Mouse (Mus musculus) heart, embryonic 11.5 days (tissue): Measurements from ENCODE around the gene Tnfrsf9. TPM values are rescaled to one million over a fixed set of nuclear protein-coding genes. Genes with fewer than 3 reads are reported as not detected.

Experiments used
- ATAC-seq: fragments of 200-750 bp; cut with Nextera tagmentation; replicated peaks from 2 replicates; pipeline ENCODE4 v1.8.0; 2017; ENCODE audit warnings: moderate library complexity; ENCODE audit not compliant: insufficient number of reproducible peaks, low FRiP score, low TSS enrichment
- H3K27ac ChIP-seq: fragments of 300-500 bp; sonication (generic); 2 replicates; pipeline ENCODE4 v1.5.1; 2014; ENCODE audit warnings: mild to moderate bottlenecking, low read depth, low read length
- H3K27me3 ChIP-seq: fragments of 300-500 bp; sonication (generic); 2 replicates; pipeline ENCODE4 v1.6.1; 2014; ENCODE audit warnings: mild to moderate bottlenecking, low read length, mixed read lengths; ENCODE audit not compliant: control insufficient read depth, insufficient read depth
- H3K36me3 ChIP-seq: fragments of 300-500 bp; sonication (generic); 2 replicates; pipeline ENCODE4 v1.6.1; 2014; ENCODE audit warnings: mild to moderate bottlenecking, low read length, moderate library complexity, mixed read lengths; ENCODE audit not compliant: control insufficient read depth, insufficient read depth
- H3K4me1 ChIP-seq: fragments of 300-500 bp; sonication (generic); 2 replicates; pipeline ENCODE4 v1.6.1; 2014; ENCODE audit warnings: low read length; ENCODE audit not compliant: control insufficient read depth, insufficient read depth
- H3K4me2 ChIP-seq: fragments of 300-500 bp; sonication (generic); 2 replicates; pipeline ENCODE4 v1.6.1; 2014; ENCODE audit warnings: mild to moderate bottlenecking, moderate library complexity
- H3K4me3 ChIP-seq: fragments of 300-500 bp; sonication (generic); 2 replicates; pipeline ENCODE4 v1.5.1; 2014; ENCODE audit warnings: low read depth, low read length
- H3K9ac ChIP-seq: fragments of 300-500 bp; sonication (generic); 2 replicates; pipeline ENCODE4 v1.6.1; 2014; ENCODE audit warnings: mild to moderate bottlenecking, low read depth, low read length, moderate library complexity
- H3K9me3 ChIP-seq: fragments of 300-500 bp; sonication (generic); replicated peaks from 2 replicates; pipeline ENCODE4 v1.6.1; 2016; ENCODE audit warnings: low read length; ENCODE audit not compliant: control insufficient read depth
- WGBS: fragments of 180-500 bp; shearing (Covaris S2); extraction: QIAGEN DNeasy Blood & Tissue Kit; methylation state at CpG from one replicate; pipeline ENCODE4 v1.1.7; 2014; ENCODE audit not compliant: insufficient replicate concordance; 5-methylcytosine and 5-hydroxymethylcytosine counted together
- polyA plus RNA-seq: library from polyadenylated mRNA; unstranded; fragments of >200 nt; fragmentation: Nextera tagmentation; extraction: Ambion mirVana; gene quantifications from 2 replicates; pipeline ENCODE4 v1.2.1, GENCODE M21; 2014

Tnfrsf9 gene
- polyA plus RNA-seq, 1 experiment from 2014 or later: 0.29 TPM

GRCm38 (mm10) chr4:150913743-150914142, 619 bp upstream of the Tnfrsf9 start:
- Histone ChIP-seq H3K36me3 (no peaks in the 10 kb centered on the region), H3K27me3 (no peaks in the 10 kb centered on the region), H3K27ac (peak overlapping the region; percentile 82), H3K4me3 (peak overlapping the region; percentile 71), H3K4me2 (peak overlapping the region; percentile 69), H3K4me1 (peaks cover 8% of the 10 kb centered on the region), H3K9me3 (no peaks in the 10 kb centered on the region), H3K9ac (peak overlapping the region; percentile 83)
- ATAC-seq: no peak
- 20% methylated on average over 12 of the region's 12 CpGs for WGBS

- Histone ChIP-seq H3K9ac (peak overlapping the region; percentile 83), H3K27me3 (no peaks in the 10 kb centered on the region), H3K9me3 (no peaks in the 10 kb centered on the region), H3K4me3 (peak overlapping the region; percentile 71), H3K36me3 (no peaks in the 10 kb centered on the region), H3K4me1 (peaks cover 8% of the 10 kb centered on the region), H3K27ac (peak overlapping the region; percentile 82; the same call in 1 of the 2 replicates), H3K4me2 (peak overlapping the region; percentile 69)
- ATAC-seq: no peak
- WGBS: 54% methylated on average over 10 of the region's 10 CpGs
These were observed 982 bp downstream of the Tnfrsf9 start for GRCm38 (mm10) chr4:150915181-150915906.

- no peak for ATAC-seq
- Histone ChIP-seq H3K27me3 (no peaks in the 10 kb centered on the region), H3K4me2 (no peak overlapping the region), H3K4me1 (peaks cover 8% of the 10 kb centered on the region), H3K9ac (no peak overlapping the region), H3K9me3 (no peaks in the 10 kb centered on the region), H3K36me3 (no peaks in the 10 kb centered on the region), H3K27ac (no peak overlapping the region), H3K4me3 (no peak overlapping the region)
- 61% methylated on average over 8 of the region's 8 CpGs for WGBS
These were observed 3.1 kb downstream of the Tnfrsf9 start for GRCm38 (mm10) chr4:150917336-150918027.

DNA sequence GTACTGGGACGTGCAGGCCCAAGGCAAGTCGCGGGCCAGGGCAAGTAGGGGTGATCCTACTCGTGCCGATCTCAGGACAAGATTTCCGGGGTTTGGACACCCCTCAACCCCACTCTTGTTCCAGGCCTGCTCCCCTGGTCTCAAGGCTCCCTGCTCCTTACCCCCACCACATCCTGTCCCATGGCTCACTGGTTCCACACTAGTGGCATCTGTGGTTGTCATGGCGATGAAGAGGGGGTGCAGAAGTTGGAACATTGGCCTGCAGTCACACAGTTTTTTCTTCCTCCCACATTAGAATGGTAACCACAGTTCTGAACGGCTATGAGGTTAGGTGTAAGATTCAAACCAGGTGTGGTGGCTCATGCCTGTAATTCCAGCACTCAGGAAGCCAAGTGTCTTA, 6.8 kb downstream of the Tnfrsf9 start:
- H3K9me3 ChIP-seq: no peaks in the 10 kb centered on the region; the same call in 1 of the 2 replicates
- no peak overlapping the region for H3K9ac ChIP-seq
- WGBS: 85% methylated on average over 8 of the region's 8 CpGs
- H3K27ac ChIP-seq: no peak overlapping the region
- no peaks in the 10 kb centered on the region for H3K4me1 ChIP-seq
- H3K4me2 ChIP-seq: no peak overlapping the region
- H3K36me3 ChIP-seq: no peaks in the 10 kb centered on the region
- ATAC-seq: 0 out of 2 replicates have a peak, but pooled peaks have one; percentile 15
- H3K27me3 ChIP-seq: no peaks in the 10 kb centered on the region
- no peak overlapping the region for H3K4me3 ChIP-seq

DNA sequence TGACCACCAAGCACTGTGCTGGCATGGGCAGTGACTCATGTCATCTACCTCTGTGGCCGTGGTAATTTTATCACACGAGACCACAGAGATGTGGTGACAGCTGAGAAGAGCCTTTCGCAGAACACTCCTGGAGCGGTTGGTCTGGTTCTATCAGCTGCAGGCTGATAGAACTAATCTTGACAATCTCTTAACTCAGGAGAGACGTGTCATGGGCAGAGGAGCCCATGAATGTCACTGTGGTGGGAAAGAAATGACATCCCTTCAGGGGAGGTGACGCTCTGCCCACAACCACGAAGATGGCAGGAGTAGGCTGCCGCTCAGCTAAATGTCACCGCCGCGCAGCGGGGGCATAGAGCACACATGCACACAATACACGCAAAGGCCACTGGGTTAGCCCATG, 9.9 kb downstream of the Tnfrsf9 start:
- Histone ChIP-seq H3K9me3 (no peaks in the 10 kb centered on the region; the same call in 1 of the 2 replicates), H3K27me3 (no peaks in the 10 kb centered on the region), H3K9ac (no peak overlapping the region), H3K4me1 (no peaks in the 10 kb centered on the region), H3K27ac (no peak overlapping the region), H3K36me3 (no peaks in the 10 kb centered on the region), H3K4me3 (no peak overlapping the region), H3K4me2 (no peak overlapping the region)
- 58% methylated on average over 13 of the region's 13 CpGs for WGBS
- ATAC-seq: no peak; the same call in 1 of the 2 replicates

- Histone ChIP-seq H3K27ac (no peak overlapping the region), H3K9me3 (no peaks in the 10 kb centered on the region; the same call in 1 of the 2 replicates), H3K4me2 (no peak overlapping the region), H3K36me3 (no peaks in the 10 kb centered on the region), H3K9ac (no peak overlapping the region), H3K4me1 (no peaks in the 10 kb centered on the region), H3K4me3 (no peak overlapping the region), H3K27me3 (no peaks in the 10 kb centered on the region)
- no peak for ATAC-seq
- 71% methylated on average over 6 of the region's 6 CpGs for WGBS
These were observed 10.6 kb downstream of the Tnfrsf9 start for GRCm38 (mm10) chr4:150924936-150925335.

- WGBS: 46% methylated on average over 5 of the region's 5 CpGs
- no peak overlapping the region for H3K27ac ChIP-seq
- no peak overlapping the region for H3K4me3 ChIP-seq
- no peak for ATAC-seq
- H3K9me3 ChIP-seq: no peaks in the 10 kb centered on the region; the same call in 1 of the 2 replicates
- H3K36me3 ChIP-seq: no peaks in the 10 kb centered on the region
- H3K9ac ChIP-seq: no peak overlapping the region
- H3K27me3 ChIP-seq: no peaks in the 10 kb centered on the region; the same call in 1 of the 2 replicates
- no peaks in the 10 kb centered on the region for H3K4me1 ChIP-seq
- no peak overlapping the region for H3K4me2 ChIP-seq
These were observed 11.6 kb downstream of the Tnfrsf9 start for GRCm38 (mm10) chr4:150925923-150926322.

GRCm38 (mm10) chr4:150926924-150927705, 12.8 kb downstream of the Tnfrsf9 start:
- no peaks in the 10 kb centered on the region; the same call in 1 of the 2 replicates for H3K27me3 ChIP-seq
- H3K9ac ChIP-seq: no peak overlapping the region
- no peak overlapping the region for H3K4me2 ChIP-seq
- ATAC-seq: no peak
- WGBS: 51% methylated on average over 13 of the region's 14 CpGs
- no peaks in the 10 kb centered on the region; the same call in 1 of the 2 replicates for H3K9me3 ChIP-seq
- no peaks in the 10 kb centered on the region for H3K36me3 ChIP-seq
- H3K4me3 ChIP-seq: no peak overlapping the region
- H3K27ac ChIP-seq: no peak overlapping the region
- no peaks in the 10 kb centered on the region for H3K4me1 ChIP-seq
